Mouse (Mus musculus): ENCODE data around the gene Daw1. TPM values are rescaled to one million over a fixed set of nuclear protein-coding genes. Genes with fewer than 3 reads are reported as not detected.

Gene Daw1
- polyA plus RNA-seq, 1 experiment from 2014 or later, result not detected

DNA sequence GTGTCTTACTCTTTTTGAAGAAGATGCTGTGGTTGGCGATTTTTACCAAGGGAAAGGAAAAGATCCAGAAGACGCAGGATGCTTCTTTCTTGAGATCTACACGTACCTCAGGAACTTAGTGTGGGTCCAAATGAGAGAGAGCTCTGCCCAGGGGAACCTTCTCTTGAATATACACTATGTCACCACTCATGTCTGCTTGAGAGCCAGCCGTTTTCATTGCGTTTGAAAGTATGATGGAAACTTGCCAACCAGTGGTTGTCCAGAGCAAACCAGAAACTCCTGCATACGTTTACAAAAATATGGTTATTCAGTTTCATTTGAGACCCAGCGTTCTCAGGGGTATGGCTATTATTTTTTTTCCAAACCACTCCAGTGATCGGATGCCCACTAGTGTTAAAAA lies 18.0 kb upstream of the Daw1 start:
- no peaks in the 10 kb centered on the region for H3K27me3 ChIP-seq
- H3K4me3 ChIP-seq (replicated peaks), result no peak overlapping the region
- H3K4me1 ChIP-seq (replicated peaks), result no peaks in the 10 kb centered on the region
- 83% methylated on average over 8 of the region's 8 CpGs for WGBS
- no peak overlapping the region for H3K9ac ChIP-seq (replicated peaks)
- no peaks in the 10 kb centered on the region for H3K36me3 ChIP-seq
- H3K9me3 ChIP-seq, result no peaks in the 10 kb centered on the region
- H3K27ac ChIP-seq, result no peak overlapping the region
- no peak overlapping the region for H3K4me2 ChIP-seq
- ATAC-seq (ENCODE audit: insufficient number of reproducible peaks, insufficient read depth, low FRiP score, low TSS enrichment, low read depth), result no peak

DNA sequence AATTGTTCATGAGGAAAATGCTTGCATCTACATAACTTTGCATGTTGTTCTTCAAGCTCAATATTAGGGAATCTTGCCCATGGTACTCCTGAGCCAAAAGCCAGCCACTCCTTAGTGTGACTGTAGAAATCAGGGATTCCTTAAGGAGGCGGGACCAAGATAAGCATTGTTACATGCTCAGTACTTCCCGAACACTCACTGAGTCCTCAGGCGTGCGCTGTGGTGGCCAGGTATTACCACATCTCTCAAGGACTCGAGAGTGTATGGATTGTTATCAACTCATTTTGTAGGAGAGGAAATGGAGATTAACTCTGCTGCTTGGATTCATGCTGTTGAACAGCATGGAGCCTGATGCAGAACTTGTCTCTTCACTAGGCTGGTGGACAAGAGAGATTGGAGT lies 17.5 kb upstream of the Daw1 start:
- no peak overlapping the region for H3K27ac ChIP-seq
- ATAC-seq (ENCODE audit: insufficient number of reproducible peaks, insufficient read depth, low FRiP score, low TSS enrichment, low read depth), result no peak

DNA sequence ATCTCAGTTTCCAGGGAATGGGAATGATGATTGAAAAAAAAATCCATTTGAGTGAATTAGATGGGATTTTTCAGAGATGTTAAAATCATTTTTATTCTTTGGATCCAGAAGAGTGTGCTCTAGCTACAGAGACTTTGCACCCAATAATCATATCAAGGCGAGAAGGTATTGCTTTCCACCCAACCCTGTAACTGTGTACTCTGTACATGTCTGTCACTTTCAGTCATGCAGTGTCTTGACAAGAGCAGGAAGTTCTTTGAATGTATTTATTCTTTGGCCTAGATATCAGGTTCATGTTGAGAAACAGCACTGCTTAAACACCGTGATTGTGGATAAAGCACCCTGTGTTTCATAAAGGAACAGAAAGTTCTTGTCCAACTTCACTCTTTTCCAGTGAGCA lies 13.0 kb upstream of the Daw1 start:
- 95% methylated on average over 2 of the region's 2 CpGs for WGBS
- H3K4me2 ChIP-seq, result no peak overlapping the region
- H3K9me3 ChIP-seq, result no peaks in the 10 kb centered on the region
- H3K27ac ChIP-seq, result no peak overlapping the region
- no peaks in the 10 kb centered on the region for H3K4me1 ChIP-seq (replicated peaks)
- H3K36me3 ChIP-seq, result no peaks in the 10 kb centered on the region
- no peak overlapping the region for H3K9ac ChIP-seq (replicated peaks)
- ATAC-seq (ENCODE audit: insufficient number of reproducible peaks, insufficient read depth, low FRiP score, low TSS enrichment, low read depth), result no peak
- no peaks in the 10 kb centered on the region for H3K27me3 ChIP-seq
- H3K4me3 ChIP-seq (replicated peaks), result no peak overlapping the region

More for the DNA sequence above, 17.5 kb upstream of the Daw1 start:
- Histone ChIP-seq H3K4me2 (no peak overlapping the region), H3K36me3 (no peaks in the 10 kb centered on the region), H3K4me3 (replicated peaks) (no peak overlapping the region), H3K9ac (replicated peaks) (no peak overlapping the region), H3K27me3 (no peaks in the 10 kb centered on the region), H3K9me3 (no peaks in the 10 kb centered on the region), H3K4me1 (replicated peaks) (no peaks in the 10 kb centered on the region)
- WGBS, result 82% methylated on average over 5 of the region's 5 CpGs

DNA sequence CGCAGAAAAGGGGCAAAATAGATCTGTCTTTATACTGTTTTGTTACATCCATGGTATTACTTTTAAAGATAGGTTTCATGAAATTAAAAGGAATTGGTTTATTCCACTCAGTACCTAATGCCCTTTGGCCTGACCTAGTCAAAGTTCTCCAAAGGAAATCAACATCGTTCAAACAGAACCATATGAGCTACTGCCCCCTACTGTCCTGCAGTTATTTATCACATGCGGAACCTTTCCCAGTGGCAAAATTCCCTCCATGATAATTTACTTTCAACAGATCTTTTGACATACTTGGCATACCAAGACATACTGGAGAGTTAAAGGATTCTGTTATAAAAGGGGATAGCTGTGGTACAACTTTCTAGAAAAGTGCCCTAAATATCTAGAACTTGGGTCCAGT lies 9.3 kb upstream of the Daw1 start:
- no peak for ATAC-seq (ENCODE audit: insufficient number of reproducible peaks, insufficient read depth, low FRiP score, low TSS enrichment, low read depth)
- H3K36me3 ChIP-seq, result no peaks in the 10 kb centered on the region
- H3K4me2 ChIP-seq, result no peak overlapping the region
- H3K9ac ChIP-seq (replicated peaks), result no peak overlapping the region
- no peak overlapping the region for H3K27ac ChIP-seq
- no peaks in the 10 kb centered on the region for H3K4me1 ChIP-seq (replicated peaks)
- H3K27me3 ChIP-seq, result no peaks in the 10 kb centered on the region
- H3K4me3 ChIP-seq (replicated peaks), result no peak overlapping the region
- whole genome bisulfite sequencing, result 67% methylated on average over 3 of the region's 3 CpGs
- H3K9me3 ChIP-seq, result no peaks in the 10 kb centered on the region

DNA sequence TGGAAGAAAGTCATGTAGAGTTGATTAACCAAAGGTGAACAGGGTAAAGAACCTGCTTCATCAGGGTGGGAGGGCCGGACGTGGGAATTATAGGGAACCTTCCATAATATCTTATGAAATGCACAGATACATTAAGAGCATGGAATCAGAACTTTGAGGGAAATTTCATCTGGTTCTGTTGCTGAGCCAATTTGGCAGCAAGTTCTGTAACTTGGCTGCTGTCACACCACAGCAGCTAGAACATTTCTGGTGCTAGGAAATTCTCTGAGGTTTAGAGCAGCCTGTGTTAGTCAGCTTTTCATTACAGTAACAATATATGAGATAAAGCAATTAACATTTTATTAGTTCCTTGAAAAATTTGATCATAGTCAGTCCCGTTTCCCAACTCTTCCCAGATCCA lies 6.6 kb upstream of the Daw1 start:
- no peak overlapping the region for H3K4me2 ChIP-seq
- no peaks in the 10 kb centered on the region for H3K9me3 ChIP-seq
- no peak overlapping the region for H3K9ac ChIP-seq (replicated peaks)
- H3K4me1 ChIP-seq (replicated peaks), result no peaks in the 10 kb centered on the region
- no peaks in the 10 kb centered on the region for H3K27me3 ChIP-seq
- WGBS, result 88% methylated on average over 3 of the region's 3 CpGs
- no peak overlapping the region for H3K27ac ChIP-seq
- no peak overlapping the region for H3K4me3 ChIP-seq (replicated peaks)
- no peaks in the 10 kb centered on the region for H3K36me3 ChIP-seq
- no peak for ATAC-seq (ENCODE audit: insufficient number of reproducible peaks, insufficient read depth, low FRiP score, low TSS enrichment, low read depth)

DNA sequence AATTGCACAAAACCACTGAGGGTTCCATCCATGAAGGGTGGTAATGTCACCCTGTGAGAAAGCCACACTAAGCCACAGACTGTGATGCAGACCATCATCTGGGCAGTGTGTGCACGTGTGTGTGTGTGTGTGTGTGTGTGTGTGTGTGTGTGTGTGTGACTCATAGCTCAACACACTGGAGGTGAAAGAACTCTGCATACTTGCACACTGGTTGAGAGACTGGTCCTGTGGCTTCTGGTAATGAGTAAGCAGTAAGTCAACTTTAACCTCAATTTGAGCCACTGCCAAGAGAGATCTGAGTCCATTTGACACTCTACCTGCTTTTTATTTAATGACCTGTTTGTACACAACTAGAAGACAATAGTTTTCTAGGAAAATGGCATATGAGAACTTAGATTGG lies 2.7 kb upstream of the Daw1 start:
- 75% methylated on average over 1 of the region's 1 CpGs for WGBS
- Histone ChIP-seq H3K27me3 (no peaks in the 10 kb centered on the region), H3K4me2 (no peak overlapping the region), H3K36me3 (no peaks in the 10 kb centered on the region), H3K4me3 (replicated peaks) (no peak overlapping the region), H3K9ac (replicated peaks) (no peak overlapping the region), H3K27ac (no peak overlapping the region), H3K9me3 (no peaks in the 10 kb centered on the region), H3K4me1 (replicated peaks) (no peaks in the 10 kb centered on the region)
- ATAC-seq (ENCODE audit: insufficient number of reproducible peaks, insufficient read depth, low FRiP score, low TSS enrichment, low read depth), result no peak

DNA sequence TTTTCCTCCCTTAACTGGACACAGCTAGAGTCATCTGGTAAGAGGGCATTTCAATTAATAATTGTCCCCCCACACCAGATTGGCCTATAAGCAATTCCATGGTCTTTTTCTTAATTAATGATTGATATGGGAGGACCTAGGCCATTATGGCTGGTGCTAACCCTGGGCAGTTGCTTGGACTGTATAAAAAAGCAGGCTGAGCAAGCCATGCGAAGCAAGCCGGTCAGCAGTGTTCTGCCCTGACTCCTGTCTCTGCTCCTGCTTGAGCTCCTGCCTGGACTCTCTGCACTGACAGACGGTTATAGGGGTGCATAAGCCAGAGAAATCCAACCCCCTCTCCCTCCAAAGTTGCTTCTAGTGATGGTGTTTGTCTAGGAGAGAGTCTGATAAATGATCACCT lies 2.1 kb downstream of the Daw1 start:
- Histone ChIP-seq H3K9me3 (no peaks in the 10 kb centered on the region), H3K4me3 (replicated peaks) (no peak overlapping the region), H3K27me3 (no peaks in the 10 kb centered on the region; the same call in 1 of the 2 replicates), H3K4me2 (no peak overlapping the region), H3K27ac (no peak overlapping the region), H3K36me3 (no peaks in the 10 kb centered on the region), H3K9ac (replicated peaks) (no peak overlapping the region), H3K4me1 (replicated peaks) (no peaks in the 10 kb centered on the region)
- 76% methylated on average over 3 of the region's 3 CpGs for WGBS
- no peak for ATAC-seq (ENCODE audit: insufficient number of reproducible peaks, insufficient read depth, low FRiP score, low TSS enrichment, low read depth)

DNA sequence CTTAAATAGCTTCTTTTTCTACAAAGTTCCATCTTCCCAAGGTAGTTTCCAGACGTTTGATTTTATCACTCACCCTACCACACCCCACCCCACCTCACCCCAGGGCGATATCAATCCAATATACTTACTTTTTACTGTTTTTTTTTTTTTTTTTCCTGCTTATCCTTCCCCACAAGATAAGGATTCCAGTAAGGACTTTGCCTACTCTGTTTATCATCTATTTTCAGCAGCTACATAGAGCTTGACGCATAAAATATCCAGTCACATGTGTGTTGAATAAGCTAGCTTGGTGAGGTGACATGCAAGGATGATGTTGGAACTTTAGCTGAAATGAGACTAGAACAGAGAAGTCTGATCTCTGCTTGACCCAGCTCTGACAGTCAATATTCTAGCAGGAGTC lies 4.5 kb downstream of the Daw1 start:
- Histone ChIP-seq H3K9ac (replicated peaks) (no peak overlapping the region), H3K4me2 (no peak overlapping the region), H3K36me3 (no peaks in the 10 kb centered on the region), H3K27ac (no peak overlapping the region), H3K4me1 (replicated peaks) (no peaks in the 10 kb centered on the region), H3K27me3 (no peaks in the 10 kb centered on the region; the same call in 1 of the 2 replicates), H3K4me3 (replicated peaks) (no peak overlapping the region), H3K9me3 (no peaks in the 10 kb centered on the region)
- no peak for ATAC-seq (ENCODE audit: insufficient number of reproducible peaks, insufficient read depth, low FRiP score, low TSS enrichment, low read depth)
- 75% methylated on average over 3 of the region's 3 CpGs for WGBS

DNA sequence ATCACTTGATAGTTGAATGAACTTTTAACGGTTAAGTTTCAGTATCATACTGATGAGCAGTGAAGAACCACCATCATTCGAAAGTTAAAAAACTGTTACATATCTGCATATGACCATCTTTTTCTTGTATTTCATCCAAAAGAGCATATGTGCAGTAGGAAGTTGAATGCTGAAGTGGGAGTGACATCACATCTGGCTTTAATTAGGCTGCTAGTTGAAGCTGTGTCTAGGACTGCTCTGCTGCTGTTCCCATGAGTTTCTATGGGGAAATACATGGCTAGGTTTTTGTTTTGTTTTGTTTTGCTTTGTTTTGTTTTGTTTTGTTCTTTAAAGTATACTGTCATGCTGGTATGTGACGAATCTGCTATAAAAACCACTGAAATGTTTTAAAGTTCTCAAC lies 9.6 kb downstream of the Daw1 start:
- no peaks in the 10 kb centered on the region for H3K4me1 ChIP-seq (replicated peaks)
- H3K9me3 ChIP-seq, result no peaks in the 10 kb centered on the region
- H3K4me3 ChIP-seq (replicated peaks), result no peak overlapping the region
- ATAC-seq (ENCODE audit: insufficient number of reproducible peaks, insufficient read depth, low FRiP score, low TSS enrichment, low read depth), result no peak
- H3K4me2 ChIP-seq, result no peak overlapping the region
- H3K9ac ChIP-seq (replicated peaks), result no peak overlapping the region
- no peaks in the 10 kb centered on the region for H3K27me3 ChIP-seq
- no peak overlapping the region for H3K27ac ChIP-seq
- WGBS, result 76% methylated on average over 3 of the region's 3 CpGs
- no peaks in the 10 kb centered on the region for H3K36me3 ChIP-seq

DNA sequence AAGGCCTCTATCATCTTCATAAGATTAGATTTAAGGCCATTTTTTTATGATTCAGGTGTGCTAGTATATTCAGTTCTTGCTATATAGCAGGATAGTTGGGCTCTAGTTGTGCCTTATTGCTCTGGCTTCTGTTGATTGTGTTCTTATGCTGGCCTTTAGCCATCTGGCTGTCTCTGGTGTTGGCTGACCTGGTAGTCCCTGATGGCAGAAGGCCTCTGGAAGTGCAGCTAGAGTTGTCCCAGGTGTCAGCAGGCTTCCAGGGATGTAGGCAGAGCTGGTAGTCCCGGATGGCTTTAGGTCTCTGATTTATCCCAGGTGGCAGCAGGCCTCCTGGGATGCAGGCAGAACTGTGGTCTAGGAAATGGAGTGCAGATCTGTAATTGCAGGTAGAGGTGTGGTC lies 16.4 kb downstream of the Daw1 start:
- no peak overlapping the region for H3K9ac ChIP-seq (replicated peaks)
- H3K9me3 ChIP-seq, result no peaks in the 10 kb centered on the region
- WGBS, result 70% methylated on average over 1 of the region's 1 CpGs
- no peaks in the 10 kb centered on the region for H3K36me3 ChIP-seq
- H3K27ac ChIP-seq, result no peak overlapping the region
- ATAC-seq (ENCODE audit: insufficient number of reproducible peaks, insufficient read depth, low FRiP score, low TSS enrichment, low read depth), result no peak
- H3K4me2 ChIP-seq, result no peak overlapping the region
- no peaks in the 10 kb centered on the region for H3K4me1 ChIP-seq (replicated peaks)
- no peak overlapping the region for H3K4me3 ChIP-seq (replicated peaks)
- no peaks in the 10 kb centered on the region for H3K27me3 ChIP-seq

DNA sequence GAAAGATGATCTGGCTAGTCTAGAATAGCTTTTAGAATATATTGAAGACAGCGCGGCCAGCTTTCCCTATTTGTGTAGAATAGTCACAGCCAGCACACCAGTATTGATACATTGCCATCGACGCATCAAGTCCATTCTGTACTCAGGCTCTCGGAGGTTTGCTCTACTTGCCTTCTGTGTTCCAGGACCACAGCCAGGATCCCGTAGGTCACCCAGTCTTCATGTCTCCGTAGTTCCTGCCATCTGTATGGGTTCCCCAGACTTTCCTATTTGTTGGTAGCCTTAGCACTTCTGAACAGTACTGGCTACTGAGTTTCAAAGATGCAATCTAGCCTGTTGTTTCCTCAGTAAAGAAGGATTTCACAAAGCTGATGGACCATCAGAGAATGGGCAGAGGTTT lies 20.0 kb downstream of the Daw1 start:
- Histone ChIP-seq H3K27ac (no peak overlapping the region), H3K4me3 (replicated peaks) (no peak overlapping the region), H3K9me3 (no peaks in the 10 kb centered on the region), H3K9ac (replicated peaks) (no peak overlapping the region), H3K36me3 (no peaks in the 10 kb centered on the region), H3K27me3 (no peaks in the 10 kb centered on the region), H3K4me2 (no peak overlapping the region), H3K4me1 (replicated peaks) (no peaks in the 10 kb centered on the region)
- 92% methylated on average over 7 of the region's 7 CpGs for WGBS
- ATAC-seq (ENCODE audit: insufficient number of reproducible peaks, insufficient read depth, low FRiP score, low TSS enrichment, low read depth), result no peak

DNA sequence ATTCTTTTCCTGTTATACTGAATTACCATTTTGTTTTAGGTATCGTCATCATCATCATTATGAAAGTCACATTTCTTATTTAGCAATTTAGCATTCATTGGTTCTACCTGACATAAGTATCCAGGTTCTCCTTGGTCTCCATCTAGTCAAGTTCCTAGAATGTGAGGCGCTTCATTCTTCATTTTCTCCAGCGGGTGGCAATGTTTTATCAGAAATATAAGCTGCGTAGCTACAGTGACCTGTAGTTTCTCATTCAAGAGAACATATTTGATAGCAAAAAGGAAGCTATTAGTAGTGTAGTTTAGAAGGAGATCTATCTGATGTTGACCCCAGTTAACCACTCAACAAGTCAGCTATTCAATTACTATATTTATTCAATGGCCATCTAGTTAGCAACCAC lies 21.9 kb downstream of the Daw1 start:
- Histone ChIP-seq H3K27me3 (no peaks in the 10 kb centered on the region), H3K4me2 (no peak overlapping the region), H3K4me3 (replicated peaks) (no peak overlapping the region), H3K36me3 (no peaks in the 10 kb centered on the region), H3K9me3 (no peaks in the 10 kb centered on the region), H3K4me1 (replicated peaks) (no peaks in the 10 kb centered on the region), H3K27ac (no peak overlapping the region), H3K9ac (replicated peaks) (no peak overlapping the region)
- WGBS, result 65% methylated on average over 4 of the region's 4 CpGs
- ATAC-seq (ENCODE audit: insufficient number of reproducible peaks, insufficient read depth, low FRiP score, low TSS enrichment, low read depth), result no peak
